Mouse (Mus musculus) mammary gland, adult 2 months (tissue): ENCODE data around the gene Gm4214. TPM values are rescaled to one million over a fixed set of nuclear protein-coding genes. Genes with fewer than 3 reads are reported as not detected.

ENCODE experiments used
- polyA plus RNA-seq: library from polyadenylated mRNA; depleted of rRNA; stranded (reverse); fragments of >200 nt; gene quantifications from 2 replicates; pipeline ENCODE4 v1.2.3, GENCODE M21; 2012; ENCODE audit warnings: low replicate concordance; rRNA removed

Gene Gm4214
- polyA plus RNA-seq, result not detected in 2 replicates

DNA sequence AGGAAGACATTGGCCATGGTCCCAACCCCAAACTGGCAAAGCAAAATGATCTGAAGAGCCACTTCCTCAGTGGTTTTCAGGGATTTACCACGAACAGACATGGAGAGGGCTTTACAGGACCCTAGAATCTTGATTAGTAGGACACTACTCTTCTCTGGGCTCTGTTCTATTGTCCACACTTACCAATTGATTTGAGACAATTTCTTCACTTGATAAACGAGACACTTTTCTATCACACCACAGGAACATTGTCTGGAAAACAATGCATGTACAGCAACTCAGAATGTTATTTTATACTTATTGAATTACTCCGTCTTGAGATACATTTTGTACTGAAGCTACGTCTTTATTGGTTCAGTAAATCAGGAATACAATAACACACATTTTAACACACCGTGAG, at the start of gene Gm4214:
Gene Gm4214, minus strand, starts transcription at position 101 of the 400 bp plus-strand sequence.

GRCm38 (mm10) chr7:23019823-23020222, 35.4 kb upstream of the Gm4214 start, which contains the start of gene Gm4216:
Gene Gm4216, minus strand, starts transcription at chr7:23019923.

Other genes starting within 250 kb of the Gm4214 start
- gene Vmn1r157, start 223.0 kb downstream of the Gm4214 start, polyA plus RNA-seq, result not detected in 2 replicates
- gene Vmn1r158, start 193.9 kb downstream of the Gm4214 start, polyA plus RNA-seq, result not detected in 2 replicates
- gene Vmn1r159, start 141.1 kb downstream of the Gm4214 start, polyA plus RNA-seq, result not detected in 2 replicates
- not detected in 2 replicates for gene Vmn1r160, start 113.4 kb downstream of the Gm4214 start, polyA plus RNA-seq
- gene Gm4216, start 35.2 kb upstream of the Gm4214 start, polyA plus RNA-seq, result not detected in 2 replicates
- gene Vmn1r163, start 70.9 kb upstream of the Gm4214 start, polyA plus RNA-seq, result not detected in 2 replicates
- not detected in 2 replicates for gene Gm8720, start 82.8 kb upstream of the Gm4214 start, polyA plus RNA-seq
- gene Gm10662, start 159.8 kb upstream of the Gm4214 start, polyA plus RNA-seq, result not detected in 2 replicates
- gene Vmn1r165, start 232.7 kb upstream of the Gm4214 start, polyA plus RNA-seq, result not detected in 2 replicates